Mouse (Mus musculus) stomach, postnatal 0 days (tissue): Measurements from ENCODE around the gene Cox7b. TPM values are rescaled to one million over a fixed set of nuclear protein-coding genes. Genes with fewer than 3 reads are reported as not detected.

Experiments used
- ATAC-seq: fragments of 200-750 bp; cut with Nextera tagmentation; 2 replicates; pipeline ENCODE4 v1.8.0; 2017; ENCODE audit not compliant: low FRiP score, low TSS enrichment
- DNase-seq: peaks from one replicate; pipeline ENCODE4 v3.0.0-alpha.2; 2016; ENCODE audit warnings: low spot score
- H3K27ac ChIP-seq: fragments of 300-500 bp; sonication (generic); replicated peaks from 2 replicates; pipeline ENCODE4 v1.5.1; 2014; ENCODE audit warnings: mild to moderate bottlenecking, control low read depth
- H3K27me3 ChIP-seq: fragments of 300-500 bp; sonication (generic); 2 replicates; pipeline ENCODE4 v1.6.1; 2014; ENCODE audit warnings: low read length; ENCODE audit not compliant: control insufficient read depth, insufficient read depth
- H3K36me3 ChIP-seq: fragments of 300-500 bp; sonication (generic); 2 replicates; pipeline ENCODE4 v1.6.1; 2014; ENCODE audit warnings: low read length, mixed read lengths; ENCODE audit not compliant: control insufficient read depth, insufficient read depth
- H3K4me1 ChIP-seq: fragments of 300-500 bp; sonication (generic); replicated peaks from 2 replicates; pipeline ENCODE4 v1.6.1; 2014; ENCODE audit warnings: antibody characterized with exemption; ENCODE audit not compliant: control insufficient read depth, insufficient read depth
- H3K4me2 ChIP-seq: fragments of 300-500 bp; sonication (generic); replicated peaks from 2 replicates; pipeline ENCODE4 v1.6.1; 2014; ENCODE audit warnings: low read depth, mild to moderate bottlenecking, control low read depth, moderate library complexity
- H3K4me3 ChIP-seq: fragments of 300-500 bp; sonication (generic); 2 replicates; pipeline ENCODE4 v1.5.1; 2014; ENCODE audit warnings: low read depth, low read length, control low read depth
- H3K9ac ChIP-seq: fragments of 300-500 bp; sonication (generic); 2 replicates; pipeline ENCODE4 v1.6.1; 2014; ENCODE audit warnings: mild to moderate bottlenecking, low read length, control low read depth, mixed read lengths
- H3K9me3 ChIP-seq: fragments of 300-500 bp; sonication (generic); 2 replicates; pipeline ENCODE4 v1.6.1; 2016; ENCODE audit warnings: low read length; ENCODE audit not compliant: control insufficient read depth
- CTCF ChIP-seq: IDR thresholded peaks from 2 replicates; pipeline ENCODE4 v1.5.1; 2016; ENCODE audit warnings: antibody characterized with exemption, low read depth, mild to moderate bottlenecking, moderate library complexity
- EP300 ChIP-seq: optimal IDR thresholded peaks from 2 replicates; pipeline ENCODE3; 2016; ENCODE audit warnings: antibody characterized with exemption
- WGBS: fragments of 180-500 bp; shearing (Covaris S2); extraction: QIAGEN DNeasy Blood & Tissue Kit; methylation state at CpG from one replicate; pipeline ENCODE4 v1.1.7; 2014; 5-methylcytosine and 5-hydroxymethylcytosine counted together
- polyA plus RNA-seq: library from polyadenylated mRNA; unstranded; fragments of >200 nt; fragmentation: Nextera tagmentation; extraction: Ambion mirVana; gene quantifications from 2 replicates; pipeline ENCODE4 v1.2.1, GENCODE M21; 2015

Cox7b gene
- polyA plus RNA-seq, result 559 and 583 TPM in 2 replicates

DNA sequence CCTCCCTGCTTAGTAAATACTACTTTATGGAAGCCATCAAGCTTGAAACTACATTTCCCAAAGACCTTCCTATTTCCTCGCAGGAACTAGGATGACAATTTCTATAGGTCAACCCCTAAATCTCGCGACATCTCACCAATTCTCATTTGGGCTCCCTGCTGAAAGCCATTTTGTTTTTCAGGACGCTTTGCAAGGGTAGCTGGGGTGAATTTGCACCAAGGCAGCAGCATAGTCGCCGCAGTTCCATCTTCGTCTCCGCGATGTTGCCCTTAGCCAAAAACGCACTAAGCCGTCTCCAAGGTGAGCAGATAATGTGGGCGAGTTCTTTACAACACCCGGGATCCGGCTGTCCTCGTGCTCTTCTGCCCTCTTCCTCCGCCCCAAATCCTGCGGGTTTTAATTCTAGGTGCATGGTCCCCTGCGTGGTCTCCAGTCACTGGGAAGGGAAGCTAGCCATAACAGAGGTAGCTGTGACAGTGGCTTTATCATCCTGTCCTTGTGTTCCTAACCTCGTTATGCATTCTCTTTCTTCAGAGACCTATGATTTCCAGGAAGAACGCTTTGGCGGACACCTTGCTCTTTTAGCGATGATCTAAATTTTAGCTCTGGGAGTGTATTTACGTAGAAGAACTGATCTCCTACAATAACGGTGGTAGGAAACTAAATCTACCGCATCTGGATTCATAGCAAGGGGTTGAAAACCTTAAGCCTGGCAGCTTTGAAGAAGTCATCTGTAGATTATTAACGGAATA is at the start of gene Cox7b:
Gene Cox7b (plus strand): TSS at position 130 of the 752 bp plus-strand sequence.
- Histone ChIP-seq H3K4me1 (no peaks in the 10 kb centered on the region), H3K4me2 (peak within 1 kb of the TSS; percentile 44), H3K4me3 (peak within 1 kb of the TSS; percentile 51), H3K9me3 (no peaks in the 10 kb centered on the region), H3K27ac (peak within 1 kb of the TSS; percentile 88), H3K9ac (peak within 1 kb of the TSS; percentile 66), H3K27me3 (no peaks in the 10 kb centered on the region), H3K36me3 (no peaks in the 10 kb centered on the region)
- 15% methylated on average over 26 of the region's 26 CpGs for WGBS
- peak; percentile 73 for DNase-seq
- no peak for TF ChIP-seq CTCF
- peak; percentile 82 for TF ChIP-seq EP300
- peak; percentile 68 for ATAC-seq

GRCm38 (mm10) chrX:106001605-106002004 is 13.9 kb upstream of the Cox7b start:
- 64% methylated on average over 1 of the region's 1 CpGs for WGBS
- H3K36me3 ChIP-seq, result no peaks in the 10 kb centered on the region
- no peaks in the 10 kb centered on the region for H3K27me3 ChIP-seq
- H3K9ac ChIP-seq, result no peak overlapping the region
- TF ChIP-seq EP300, result no peak
- H3K27ac ChIP-seq, result no peak overlapping the region
- no peak for DNase-seq
- H3K4me1 ChIP-seq, result no peaks in the 10 kb centered on the region
- no peaks in the 10 kb centered on the region for H3K9me3 ChIP-seq
- no peak overlapping the region for H3K4me3 ChIP-seq
- ATAC-seq, result no peak
- no peak overlapping the region for H3K4me2 ChIP-seq

GRCm38 (mm10) chrX:106010762-106011161 is 4.7 kb upstream of the Cox7b start:
- Histone ChIP-seq H3K36me3 (no peaks in the 10 kb centered on the region), H3K4me3 (peak overlapping the region; percentile 55), H3K4me1 (no peaks in the 10 kb centered on the region), H3K27me3 (no peaks in the 10 kb centered on the region), H3K9me3 (no peaks in the 10 kb centered on the region), H3K27ac (no peak overlapping the region; the same call in 1 of the 2 replicates), H3K4me2 (peak overlapping the region; percentile 49), H3K9ac (no peak overlapping the region)
- 8% methylated on average over 3 of the region's 3 CpGs for whole genome bisulfite sequencing
- DNase-seq (no peak), ATAC-seq (no peak)
- no peak for TF ChIP-seq EP300
- TF ChIP-seq CTCF, result no peak

DNA sequence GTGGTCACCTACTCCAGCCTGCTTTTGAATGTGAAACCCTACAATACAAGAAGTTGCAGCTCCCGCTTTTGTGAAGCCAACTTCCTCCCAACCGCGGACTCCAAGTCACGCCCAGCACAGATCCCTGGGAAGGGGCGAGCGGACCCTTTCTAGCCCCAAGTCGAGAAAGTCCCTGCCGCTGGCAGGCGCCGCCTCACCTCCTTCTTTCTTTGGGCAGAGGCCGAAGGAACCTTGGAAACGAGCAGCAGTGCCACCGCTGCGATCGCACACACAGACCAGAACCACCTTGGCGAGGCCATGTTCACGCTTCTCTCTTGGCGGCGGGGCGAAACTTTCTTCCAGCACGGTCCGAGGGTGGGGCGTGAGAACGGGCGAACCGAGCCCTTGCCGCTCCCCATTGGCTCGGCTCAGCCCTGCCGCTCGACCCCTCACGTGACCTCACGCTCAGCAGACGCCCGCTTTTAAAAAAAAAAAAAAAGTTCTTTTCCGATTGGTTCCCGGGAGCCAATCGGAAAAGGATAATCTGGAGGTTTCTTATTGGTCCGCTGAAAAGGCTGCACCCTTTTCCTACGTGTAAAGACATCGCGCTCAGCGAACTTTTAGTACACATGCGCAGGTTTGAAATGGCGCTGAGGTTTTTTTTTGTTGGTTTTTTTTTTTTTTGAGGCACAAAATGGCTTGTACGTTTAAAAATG is 3.9 kb upstream of the Cox7b start, which contains the start of gene Magt1:
Gene Magt1 (minus strand): TSS at position 442 of the 695 bp plus-strand sequence.
- H3K4me3 ChIP-seq, result peak within 1 kb of the TSS; percentile 55
- no peak for TF ChIP-seq EP300
- TF ChIP-seq CTCF, result no peak
- WGBS, result 18% methylated on average over 45 of the region's 45 CpGs

DNA sequence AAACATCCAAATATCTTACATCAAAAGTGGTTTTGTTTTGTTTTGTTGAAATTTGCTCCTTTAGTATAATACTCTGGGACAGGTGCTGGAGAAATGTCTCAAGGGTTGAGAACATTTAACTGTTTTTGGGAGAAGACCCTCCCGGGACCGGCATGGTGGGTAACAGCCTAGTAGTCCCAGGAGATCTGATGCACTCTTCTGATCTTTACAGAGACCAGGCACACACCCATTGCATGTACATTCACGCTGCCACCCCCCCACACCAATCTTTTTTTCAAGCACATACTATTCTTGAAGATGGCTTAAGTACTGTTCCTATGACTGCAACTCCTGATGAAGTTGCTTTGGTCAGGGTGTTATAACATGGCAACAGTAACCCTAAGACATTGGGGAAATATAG is 2.9 kb upstream of the Cox7b start:
- Histone ChIP-seq H3K4me2 (peak overlapping the region; percentile 49; the same call in 1 of the 2 replicates), H3K9ac (no peak overlapping the region), H3K4me3 (peak overlapping the region; percentile 27)

More for the DNA sequence above, 3.9 kb upstream of the Cox7b start, which contains the start of gene Magt1:
- Histone ChIP-seq H3K9me3 (no peaks in the 10 kb centered on the region), H3K36me3 (no peaks in the 10 kb centered on the region), H3K27me3 (no peaks in the 10 kb centered on the region), H3K4me2 (peak within 1 kb of the TSS; percentile 49), H3K4me1 (no peaks in the 10 kb centered on the region), H3K9ac (peak within 1 kb of the TSS; percentile 63), H3K27ac (peak within 1 kb of the TSS; percentile 90)
- ATAC-seq (peak; percentile 97), DNase-seq (peak; percentile 91)

More for the DNA sequence above, 2.9 kb upstream of the Cox7b start:
- Histone ChIP-seq H3K27me3 (no peaks in the 10 kb centered on the region), H3K9me3 (no peaks in the 10 kb centered on the region), H3K36me3 (no peaks in the 10 kb centered on the region), H3K27ac (peak overlapping the region; percentile 70; the same call in 1 of the 2 replicates), H3K4me1 (no peaks in the 10 kb centered on the region)
- TF ChIP-seq EP300, result no peak
- TF ChIP-seq CTCF, result no peak
- WGBS, result 62% methylated on average over 3 of the region's 3 CpGs
- no peak for DNase-seq
- no peak for ATAC-seq
